Mouse (Mus musculus) MEL-GATA-1-ER (cell line): Measurements from ENCODE around the gene 4930505A04Rik.
"Not testable (repeated sequence)": the region's sequence is repeated elsewhere in the genome, so short reads cannot be mapped to it uniquely, and the experiment has no call there.

ENCODE experiments used
- DNase-seq: peaks from one replicate; pipeline ENCODE4 v3.0.0-alpha.2; 2012; ENCODE audit warnings: low read depth; ENCODE audit errors: extremely low read depth

4930505A04Rik gene

GRCm38 (mm10) chr11:30471751-30472593, at the start of gene 4930505A04Rik:
TSS of gene 4930505A04Rik (minus strand) at chr11:30471827.
- DNase-seq = no peak

DNA sequence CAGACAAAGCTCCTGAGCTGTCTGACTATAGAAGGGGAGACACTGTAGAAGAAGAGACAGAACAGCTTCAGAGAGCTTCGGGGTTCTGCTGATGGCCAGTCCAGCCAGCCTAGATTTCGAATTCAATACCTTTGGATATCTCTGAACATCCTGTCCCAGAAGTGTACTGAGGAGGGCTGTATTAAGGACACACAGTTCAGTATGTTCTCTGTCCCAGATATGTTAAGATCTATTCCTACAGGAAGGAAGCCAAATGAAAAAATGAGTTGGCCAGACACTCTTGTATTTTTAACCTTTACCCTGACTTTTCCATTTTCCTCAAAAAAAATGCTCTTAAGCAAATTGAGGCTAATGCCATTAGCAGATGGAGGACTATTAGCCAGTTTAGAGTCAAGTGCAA, 45.5 kb upstream of the 4930505A04Rik start:
- no peak for DNase-seq

DNA sequence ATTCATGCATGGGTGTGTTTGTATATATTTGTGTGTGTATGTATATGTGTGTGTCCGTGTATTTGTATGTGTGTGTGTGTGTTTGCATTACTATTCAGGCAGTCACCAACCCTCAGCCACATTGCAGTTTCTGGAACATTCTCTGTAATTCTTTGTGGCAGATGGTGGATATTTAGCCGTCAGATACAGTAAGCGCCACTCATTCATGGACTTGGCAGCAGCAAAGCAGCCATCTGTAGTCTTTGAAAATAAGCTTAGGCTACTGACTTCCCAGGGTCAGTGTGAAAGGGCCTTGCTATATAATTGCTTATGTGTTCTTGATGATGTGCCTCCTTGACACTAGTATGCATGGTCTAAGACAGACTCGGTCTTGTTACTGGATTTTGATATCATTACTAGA, 36.6 kb upstream of the 4930505A04Rik start:
- DNase-seq = no peak

DNA sequence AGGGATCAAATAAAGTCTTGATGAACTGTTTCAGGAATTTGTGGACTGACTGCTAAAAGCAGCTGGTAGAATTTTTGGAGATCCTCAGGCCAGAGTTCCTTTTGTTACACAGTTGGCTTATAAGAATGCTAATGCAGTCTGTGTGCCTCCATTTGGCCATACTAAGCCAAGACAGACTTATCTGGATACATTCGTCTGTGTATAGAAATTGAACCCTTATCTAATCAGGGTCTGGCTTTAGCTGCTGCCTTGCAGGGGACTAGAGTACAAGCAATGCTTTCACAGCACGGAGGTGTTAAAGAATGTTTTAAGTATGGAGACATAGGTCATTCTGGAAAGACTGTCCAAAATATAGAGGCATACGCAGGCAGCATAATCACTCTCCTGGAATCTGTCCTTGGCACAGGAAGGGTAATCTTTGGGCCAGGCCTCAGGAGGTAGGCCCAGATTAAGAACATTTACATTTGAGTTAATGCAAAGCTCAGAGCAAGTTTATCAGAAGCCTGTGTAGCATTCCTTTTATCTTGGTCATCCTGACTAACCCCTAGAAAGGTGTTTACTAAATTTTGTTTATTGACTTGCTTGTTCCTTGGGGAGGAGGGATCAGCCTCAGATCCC, 27.2 kb upstream of the 4930505A04Rik start:
- no peak for DNase-seq

GRCm38 (mm10) chr11:30497151-30497550, 25.5 kb upstream of the 4930505A04Rik start:
- DNase-seq = no peak

DNA sequence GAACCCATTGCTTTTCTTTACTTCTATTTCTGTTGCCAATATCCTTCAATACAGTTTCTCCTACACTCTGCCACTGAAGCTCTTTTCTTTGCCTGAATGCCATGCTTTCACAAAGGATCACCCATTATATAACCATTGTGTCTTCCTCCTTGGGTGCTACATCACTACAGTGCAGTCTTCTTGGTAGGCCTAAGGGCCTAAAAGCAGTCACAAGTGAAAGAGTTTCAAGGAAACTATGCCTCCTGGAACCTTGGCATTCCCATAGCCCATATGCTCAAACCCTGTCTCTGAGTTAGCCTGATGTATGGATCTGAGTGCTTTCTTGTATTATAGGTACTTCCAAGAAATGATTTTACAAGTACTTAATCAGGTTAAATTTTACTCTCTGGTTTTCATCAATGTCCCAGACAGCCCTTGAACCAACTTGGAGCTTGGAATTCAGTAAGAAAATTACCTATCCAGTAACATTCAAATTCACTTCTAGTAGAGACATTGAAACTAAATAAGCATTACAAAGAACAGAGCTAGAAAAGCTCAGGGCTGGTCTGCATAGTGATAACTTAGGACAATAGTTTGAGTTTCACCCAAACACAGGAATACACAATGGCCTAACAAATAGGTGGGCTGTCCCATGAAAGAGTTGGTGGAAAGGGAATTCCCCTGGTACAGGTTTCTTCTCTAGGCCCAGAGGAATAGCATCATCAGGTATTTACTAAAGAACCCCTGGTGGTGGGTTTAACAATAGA, 20.1 kb upstream of the 4930505A04Rik start:
- no peak for DNase-seq

DNA sequence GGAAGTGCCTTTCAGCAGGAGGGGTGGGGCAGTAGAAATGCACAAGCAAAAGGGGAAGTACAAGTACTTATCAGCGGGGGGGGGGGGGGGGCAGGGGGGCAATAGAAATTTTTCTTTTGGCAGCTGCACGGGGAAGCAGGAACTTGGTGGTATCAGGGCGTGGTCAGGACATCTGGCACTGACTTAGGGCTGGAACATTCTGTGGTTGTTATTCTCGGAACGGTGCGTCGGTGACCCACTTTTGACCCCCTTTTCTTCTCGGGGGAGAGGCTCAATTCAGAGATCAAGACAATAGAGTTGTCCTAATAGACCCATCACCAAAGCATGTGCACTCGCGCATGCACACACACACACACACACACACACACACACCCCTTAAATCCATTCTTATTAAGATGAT, 16.6 kb upstream of the 4930505A04Rik start:
- DNase-seq = no peak

GRCm38 (mm10) chr11:30483286-30483685, 11.7 kb upstream of the 4930505A04Rik start:
- DNase-seq = no peak

DNA sequence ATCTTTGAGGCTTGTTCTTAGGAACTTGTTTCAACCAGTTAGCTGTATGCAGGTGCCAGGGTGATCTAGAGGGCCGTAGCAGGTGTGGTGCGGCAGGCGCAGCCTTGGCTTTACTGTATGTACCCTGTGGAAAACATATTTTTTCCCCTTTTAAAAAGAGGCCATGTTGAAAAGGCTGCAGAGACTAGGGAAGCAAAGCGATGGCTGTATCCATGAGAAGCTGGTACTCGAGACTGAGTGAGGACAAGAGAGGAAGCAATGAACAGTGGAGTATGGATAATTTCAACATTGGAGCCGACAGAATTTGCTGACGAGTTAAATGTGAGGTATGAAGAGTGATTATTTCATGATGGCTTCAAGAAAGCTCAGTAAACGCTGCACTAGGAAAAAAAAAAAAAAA, 440 bp downstream of the 4930505A04Rik start:
- no peak for DNase-seq

- DNase-seq = no peak
These were observed 17.3 kb downstream of the 4930505A04Rik start for GRCm38 (mm10) chr11:30454331-30454730.

GRCm38 (mm10) chr11:30448126-30448525, 23.5 kb downstream of the 4930505A04Rik start:
- DNase-seq = no peak

- DNase-seq = no peak
These were observed 24.1 kb downstream of the 4930505A04Rik start for GRCm38 (mm10) chr11:30447561-30447960.

GRCm38 (mm10) chr11:30444192-30444905, 27.3 kb downstream of the 4930505A04Rik start:
- DNase-seq = not testable (repeated sequence)

DNA sequence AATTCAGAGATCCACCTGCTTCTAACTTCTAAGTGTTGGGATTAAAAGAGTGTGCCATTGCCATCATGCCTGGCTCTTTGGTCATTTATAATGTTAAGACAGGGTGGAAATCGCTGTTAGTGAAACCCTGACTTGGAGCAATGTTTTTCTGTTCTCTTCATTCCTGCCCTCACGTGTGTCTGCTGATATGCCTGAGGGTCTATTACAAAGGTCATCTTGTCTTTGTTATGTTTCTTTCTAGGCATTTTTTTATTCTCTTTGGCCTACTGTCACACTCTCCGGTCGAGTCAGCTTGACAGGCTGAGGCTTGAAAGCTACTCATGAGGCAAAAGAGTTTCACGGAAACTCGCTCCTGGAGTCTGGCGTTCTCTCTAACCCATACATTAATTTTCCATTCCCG, 27.9 kb downstream of the 4930505A04Rik start:
- no peak for DNase-seq

- DNase-seq = no peak
These were observed 38.2 kb downstream of the 4930505A04Rik start for GRCm38 (mm10) chr11:30433256-30433950.

- DNase-seq = no peak
These were observed 66.0 kb downstream of the 4930505A04Rik start for GRCm38 (mm10) chr11:30405581-30405980.

DNA sequence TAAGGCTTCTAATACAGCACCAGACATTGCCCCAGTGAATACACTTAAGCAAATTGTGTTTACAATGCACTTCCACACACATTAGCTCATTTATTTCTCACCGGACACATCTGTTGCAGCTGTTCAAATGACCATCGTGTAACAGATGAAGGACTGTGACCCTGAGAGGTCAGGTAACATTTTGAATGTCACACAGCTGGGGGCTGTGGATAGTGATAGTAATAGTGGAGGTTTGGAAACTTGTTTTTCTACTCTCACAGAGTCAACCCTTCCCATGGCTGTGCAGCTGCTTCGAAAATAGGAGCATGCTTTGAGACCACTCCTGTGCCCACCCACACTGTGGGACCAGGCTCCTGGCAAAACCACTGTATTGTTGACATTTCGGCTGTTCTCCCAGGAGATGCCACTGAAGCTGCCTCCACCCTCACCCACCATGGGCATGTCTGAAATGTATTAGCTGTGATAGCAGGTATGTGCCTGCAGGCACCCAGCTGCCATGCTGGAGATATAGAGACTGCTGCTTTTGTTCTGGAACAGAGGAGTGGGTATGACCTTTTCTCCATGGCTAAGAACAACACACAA, 66.9 kb downstream of the 4930505A04Rik start:
- no peak for DNase-seq

DNA sequence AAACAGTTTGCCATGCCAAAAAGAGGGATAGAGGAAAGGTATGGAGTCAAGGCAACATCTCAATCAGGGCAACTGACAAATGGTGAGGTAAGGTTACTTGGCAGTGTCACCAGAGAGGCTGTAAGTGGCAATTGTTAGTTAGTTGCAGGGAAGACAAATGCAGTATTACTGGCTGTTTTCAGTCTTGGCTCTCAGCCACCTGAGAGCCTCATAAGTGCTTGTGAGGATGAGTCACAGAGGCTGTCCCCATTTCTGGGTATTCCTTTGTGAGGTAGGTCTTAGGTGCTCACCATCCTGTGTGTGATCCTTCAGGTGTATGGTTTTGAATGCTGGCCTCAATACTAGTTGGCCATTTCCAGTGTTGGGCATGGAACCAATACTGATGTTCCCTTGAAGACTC, 77.3 kb downstream of the 4930505A04Rik start:
- DNase-seq = no peak

GRCm38 (mm10) chr11:30383076-30383475, 88.6 kb downstream of the 4930505A04Rik start:
- no peak for DNase-seq
